Mouse (Mus musculus): Measurements from ENCODE around the gene 2300009A05Rik.

2300009A05Rik gene

DNA sequence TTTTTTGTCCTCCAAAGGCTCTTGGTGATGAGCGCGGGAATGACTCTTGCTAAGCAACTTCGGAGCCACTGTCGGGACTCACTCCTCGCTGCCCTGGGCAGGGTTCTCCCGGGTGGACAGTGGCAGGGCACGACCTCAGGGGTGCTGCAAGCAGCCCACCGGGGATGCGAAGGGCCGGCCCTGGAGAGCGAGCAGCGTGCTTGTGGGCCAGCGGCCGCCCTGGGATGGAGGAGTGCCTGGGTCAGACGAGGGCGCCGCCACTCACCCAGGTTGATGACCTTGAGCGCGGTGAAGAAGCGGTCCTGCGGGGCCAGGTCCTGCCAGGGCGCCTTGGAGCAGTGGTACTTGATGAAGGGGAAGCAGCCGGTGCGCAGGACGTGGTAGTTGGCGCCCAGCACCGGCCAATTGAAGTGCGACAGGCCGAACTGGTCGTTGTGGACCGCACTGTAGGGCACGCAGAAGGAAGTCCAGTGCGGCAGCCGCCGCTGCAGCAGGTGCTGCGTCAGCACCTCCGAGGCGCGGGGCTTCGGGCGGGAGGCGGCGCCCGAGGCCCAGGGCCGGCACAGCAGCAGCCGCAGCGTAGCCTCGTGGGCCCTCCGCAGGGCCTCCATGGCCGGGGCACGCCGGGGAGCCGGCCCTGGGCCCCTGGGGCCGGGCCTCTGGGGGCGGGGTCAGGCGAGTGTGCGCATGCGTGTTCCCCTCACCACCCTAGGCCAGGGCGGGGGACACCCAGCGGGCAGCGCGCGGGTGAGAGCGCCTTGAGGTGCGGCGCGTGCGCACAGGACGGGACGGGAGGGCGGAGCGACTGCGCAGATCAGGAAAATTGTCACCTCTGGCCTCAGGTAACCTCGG lies at the start of gene 2300009A05Rik:
2300009A05Rik (minus strand) TSS at position 636 of the 852 bp plus-strand sequence.
- DNase-seq = peak; percentile 93 to 94

DNA sequence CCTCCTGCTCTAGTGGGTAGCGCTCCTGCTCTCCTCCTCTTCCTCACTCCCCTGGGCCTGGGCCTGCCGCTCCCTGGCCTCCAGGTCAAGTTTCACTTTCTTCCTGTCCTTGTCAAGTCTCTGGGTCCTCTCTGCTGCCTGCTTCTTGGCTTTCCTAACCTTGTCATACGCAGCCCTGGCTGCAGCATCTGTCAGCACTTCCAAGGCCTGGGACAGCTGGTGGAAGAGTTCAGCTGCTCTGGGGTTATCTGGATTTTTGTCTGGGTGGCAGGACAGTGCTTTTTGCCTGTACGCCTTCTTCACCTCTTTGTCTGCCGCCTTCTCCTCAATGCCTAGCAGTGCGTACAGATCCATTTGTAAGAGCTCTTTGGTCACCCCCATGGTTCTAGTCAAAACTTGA lies 44.6 kb upstream of the 2300009A05Rik start:
- DNase-seq = no peak

DNA sequence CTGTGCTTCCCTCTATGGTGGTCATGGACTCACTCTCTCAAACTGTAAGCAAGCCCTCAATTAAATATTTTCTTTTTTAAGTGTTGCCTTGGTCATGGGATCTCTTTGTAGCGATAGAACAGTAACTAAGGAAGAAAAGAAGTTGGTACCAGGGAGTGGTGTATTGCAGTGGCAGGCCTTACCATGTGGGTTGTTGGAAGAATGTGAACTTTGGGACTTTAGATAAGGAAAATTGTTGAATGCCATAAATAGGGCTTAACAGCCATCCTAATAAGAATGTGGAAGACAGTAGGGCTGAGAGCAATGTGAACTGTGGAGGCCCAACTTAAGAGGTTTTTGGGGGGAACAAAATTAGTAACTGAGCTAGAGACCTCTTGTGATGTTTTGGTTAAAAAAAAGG lies 31.6 kb upstream of the 2300009A05Rik start:
- DNase-seq = no peak

DNA sequence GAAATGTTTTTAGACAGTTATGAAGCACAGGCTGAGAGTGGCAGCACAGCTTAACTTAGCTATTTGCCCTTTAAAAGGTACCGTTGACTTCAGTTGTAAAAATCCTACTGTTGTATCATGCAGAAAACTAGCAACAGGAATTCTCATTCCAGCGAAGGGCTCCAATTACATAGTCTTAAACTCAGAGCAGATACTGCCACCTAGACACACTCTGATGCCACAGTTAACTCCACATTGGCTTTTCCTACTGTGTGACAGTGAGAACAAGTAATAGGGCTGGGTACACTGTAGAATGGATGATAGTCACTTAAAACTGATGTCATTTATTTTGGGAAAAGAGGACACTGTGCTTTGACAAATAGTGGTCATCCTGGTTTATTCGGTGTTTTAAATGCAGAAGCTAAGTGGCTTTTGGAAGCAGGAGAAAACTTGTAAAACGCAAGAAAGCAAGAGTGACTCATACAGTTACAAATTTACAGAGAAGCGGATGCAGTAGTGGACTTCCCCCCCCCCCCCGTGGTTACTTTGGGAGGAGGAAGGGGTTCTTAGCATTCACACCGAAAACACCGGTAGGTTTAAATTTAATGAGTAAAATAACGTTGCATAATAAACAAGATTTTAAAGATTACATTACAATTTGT lies 22.2 kb upstream of the 2300009A05Rik start:
- DNase-seq = no peak

DNA sequence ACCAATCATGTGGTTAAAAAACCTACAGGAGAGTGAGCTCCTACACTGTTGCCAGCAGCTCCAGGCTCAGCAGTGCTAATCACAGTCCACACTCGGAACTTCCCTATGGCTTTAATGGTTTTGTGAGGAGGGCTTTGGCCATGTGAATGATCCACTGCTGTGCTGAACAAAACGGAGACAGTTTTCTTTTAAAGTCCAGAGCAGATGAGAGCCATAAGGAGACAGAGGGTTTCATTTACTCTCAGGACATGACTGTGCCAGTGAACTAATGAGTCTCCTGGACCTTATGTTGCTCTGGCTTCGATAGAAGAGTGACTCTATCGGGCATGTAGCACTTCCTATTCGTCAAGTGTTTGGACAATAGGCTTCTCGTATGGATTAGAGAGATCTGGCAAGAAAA lies 21.4 kb upstream of the 2300009A05Rik start:
- DNase-seq = no peak

DNA sequence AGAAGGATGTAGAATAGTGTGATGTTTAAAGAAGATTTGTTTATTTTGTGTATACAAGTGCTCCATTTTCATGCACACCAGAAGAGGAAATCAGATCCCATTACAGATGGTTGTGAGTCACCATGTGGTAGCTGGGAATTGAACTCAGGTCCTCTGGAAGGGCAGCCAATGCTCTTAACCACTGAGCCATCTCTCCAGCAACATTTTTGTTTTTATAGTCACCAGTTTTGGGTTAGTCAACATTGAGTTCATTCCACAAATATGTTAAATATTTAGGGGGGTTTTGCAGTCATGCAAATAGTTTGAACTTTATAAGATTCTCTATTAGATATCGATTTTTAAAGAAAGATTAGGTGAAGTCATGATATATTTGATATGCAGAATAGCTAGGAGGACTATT lies 1.1 kb upstream of the 2300009A05Rik start:
- no peak for DNase-seq

DNA sequence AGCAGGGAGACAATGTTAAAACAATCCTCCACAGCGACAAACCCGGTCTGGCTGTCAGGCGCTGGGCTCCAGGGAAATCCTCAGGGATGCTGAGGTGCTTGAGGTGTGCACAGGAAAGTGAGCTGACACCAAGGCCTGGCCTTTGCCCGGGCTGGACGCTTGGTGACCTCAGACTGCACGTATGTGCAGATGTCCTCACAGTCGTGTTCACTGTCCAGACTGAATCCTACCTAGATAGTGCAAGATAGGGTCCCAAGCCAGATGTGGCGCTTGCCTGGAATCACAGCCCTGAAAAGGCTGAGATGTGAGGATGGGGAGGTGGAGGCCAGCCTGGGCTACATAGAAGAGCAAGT lies 393 bp upstream of the 2300009A05Rik start:
- DNase-seq = no peak

DNA sequence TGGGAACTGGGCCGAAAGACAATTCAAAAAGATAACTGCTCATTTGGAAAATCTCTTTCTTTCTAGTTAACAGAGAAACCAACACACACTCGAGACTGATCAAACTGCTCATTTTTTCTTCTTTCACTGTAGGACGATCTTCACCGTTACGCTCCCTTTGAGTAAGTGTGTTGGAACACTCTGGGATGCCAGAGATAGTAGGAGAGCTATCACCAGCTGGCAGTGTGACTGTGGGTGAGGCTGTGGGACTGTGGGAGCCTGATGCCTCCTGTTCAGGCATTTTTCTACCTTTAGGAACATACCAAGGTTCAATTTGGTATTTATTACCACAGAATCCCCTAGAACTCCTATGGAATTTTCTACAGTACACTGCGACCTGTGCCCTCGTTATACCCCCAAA lies 3.4 kb downstream of the 2300009A05Rik start:
- no peak for DNase-seq

DNA sequence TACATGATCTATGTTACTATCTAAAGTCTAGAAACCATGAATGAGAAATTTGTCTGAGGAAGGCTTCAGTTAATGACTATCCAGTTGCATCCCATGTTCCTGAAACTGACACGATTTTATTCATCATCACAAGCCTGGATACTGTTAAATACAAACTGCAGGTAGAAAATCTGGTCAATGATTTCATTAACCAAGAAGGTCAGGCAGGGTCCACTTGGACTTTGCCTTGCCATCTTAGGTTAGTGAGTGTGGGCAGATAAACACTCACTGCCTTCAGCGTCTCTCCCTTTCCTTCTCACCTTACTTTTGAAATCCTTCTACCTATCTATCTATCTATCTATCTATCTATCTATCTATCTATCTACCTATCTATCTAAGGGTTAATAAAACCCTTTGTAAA lies 7.7 kb downstream of the 2300009A05Rik start:
- DNase-seq = no peak

DNA sequence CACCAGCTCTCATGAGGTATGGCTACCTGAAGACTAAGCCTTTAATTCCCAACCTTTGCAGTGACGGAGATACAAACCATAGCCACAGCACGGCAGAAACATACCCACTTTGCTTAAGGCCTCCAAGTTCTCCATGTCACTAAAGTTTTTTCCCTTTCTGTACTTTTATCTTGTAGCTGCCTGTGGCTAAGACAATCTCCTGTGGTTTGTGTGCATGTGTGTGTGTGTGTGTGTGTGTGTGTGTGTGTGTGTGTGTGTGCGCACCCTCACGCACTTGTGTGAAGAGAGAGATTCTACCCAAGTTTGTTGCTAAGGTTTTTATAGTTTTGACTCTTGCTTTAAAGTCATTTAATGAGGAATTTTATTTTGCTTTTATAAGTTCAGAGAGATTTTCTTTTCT lies 16.3 kb downstream of the 2300009A05Rik start:
- no peak for DNase-seq

DNA sequence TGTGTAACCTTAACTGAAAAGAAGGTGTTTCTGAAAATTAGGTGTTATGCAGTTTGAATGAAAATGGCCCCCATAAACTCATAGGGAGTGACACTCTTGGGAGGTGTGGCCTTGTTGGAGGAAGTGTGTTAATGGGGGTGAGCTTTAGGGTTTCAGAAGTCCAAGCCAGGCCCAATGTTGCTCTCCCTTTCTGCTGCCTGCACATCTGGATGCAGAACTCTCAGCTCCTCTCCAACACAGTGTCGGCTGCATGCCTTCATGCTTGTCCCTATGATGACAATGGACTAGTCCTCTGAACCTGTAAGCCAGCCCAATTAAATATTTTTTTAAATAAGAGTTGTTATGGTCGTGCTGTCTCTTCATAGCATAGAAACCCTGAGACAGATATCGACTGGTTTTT lies 18.7 kb downstream of the 2300009A05Rik start:
- no peak for DNase-seq

DNA sequence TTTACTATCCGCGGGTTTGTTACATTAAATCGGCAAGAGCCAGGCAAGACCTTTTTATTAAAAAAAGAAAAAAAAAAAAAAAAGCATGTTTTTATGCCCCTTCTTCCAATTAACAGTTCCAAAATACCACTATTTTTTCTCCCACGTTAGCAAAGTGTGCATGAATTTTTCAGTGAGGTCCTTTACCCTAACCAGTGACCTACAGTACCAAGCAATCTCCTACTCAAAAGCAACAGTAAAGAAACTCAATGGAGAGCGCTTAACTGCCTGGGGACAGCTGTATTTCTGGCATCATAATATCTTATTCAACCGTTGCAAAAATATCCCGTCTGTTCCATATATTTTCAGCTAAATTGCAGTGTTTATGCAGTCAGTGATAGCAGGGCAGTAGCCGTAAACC lies 20.9 kb downstream of the 2300009A05Rik start:
- DNase-seq = no peak

DNA sequence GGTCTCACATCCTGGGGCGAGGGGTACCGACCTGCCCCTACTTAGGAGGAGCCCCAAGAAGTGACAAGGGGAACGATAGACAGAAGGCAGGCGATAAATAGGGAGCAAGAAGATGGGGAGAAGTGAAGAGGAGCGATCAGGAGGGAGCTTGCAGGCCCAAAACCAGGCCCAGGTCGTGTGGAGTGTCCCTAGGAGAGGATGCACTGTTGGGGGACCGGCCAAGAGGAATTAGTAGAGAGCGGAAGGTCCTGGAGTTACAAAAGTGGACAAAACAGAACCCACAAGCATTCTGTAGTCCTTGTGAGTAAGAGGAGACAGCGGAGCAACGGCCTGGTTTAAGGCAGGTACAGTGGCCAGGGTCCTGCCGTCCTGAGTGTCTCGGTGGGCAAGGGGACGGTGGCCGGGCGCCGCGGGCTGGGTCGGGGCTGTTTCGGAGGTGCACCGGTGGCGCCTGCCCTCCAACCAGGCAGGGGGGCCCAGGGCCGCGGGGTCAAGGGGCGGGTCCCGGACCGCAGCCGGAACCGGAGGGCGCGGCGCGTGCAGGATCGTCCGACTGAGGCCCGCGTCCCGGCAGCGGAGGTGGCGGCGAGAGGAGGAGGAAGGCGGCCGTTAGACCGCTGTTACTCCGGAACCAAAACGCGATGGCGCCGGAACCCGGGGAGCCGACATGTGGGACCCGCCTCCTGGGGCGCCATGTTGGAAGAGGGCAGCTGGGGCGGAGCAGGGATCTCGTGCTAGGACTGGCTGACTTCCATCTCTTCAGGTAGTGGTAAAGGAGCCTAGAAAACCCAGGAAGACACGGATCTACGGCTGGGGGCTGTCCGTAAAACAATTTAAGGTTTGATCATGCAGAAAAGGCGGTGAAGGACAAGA lies 21.5 kb downstream of the 2300009A05Rik start, which contains the start of gene Map2k5:
Map2k5 (minus strand) TSS at position 633 of the 873 bp plus-strand sequence.
- peak; percentile 87 to 88 for DNase-seq

DNA sequence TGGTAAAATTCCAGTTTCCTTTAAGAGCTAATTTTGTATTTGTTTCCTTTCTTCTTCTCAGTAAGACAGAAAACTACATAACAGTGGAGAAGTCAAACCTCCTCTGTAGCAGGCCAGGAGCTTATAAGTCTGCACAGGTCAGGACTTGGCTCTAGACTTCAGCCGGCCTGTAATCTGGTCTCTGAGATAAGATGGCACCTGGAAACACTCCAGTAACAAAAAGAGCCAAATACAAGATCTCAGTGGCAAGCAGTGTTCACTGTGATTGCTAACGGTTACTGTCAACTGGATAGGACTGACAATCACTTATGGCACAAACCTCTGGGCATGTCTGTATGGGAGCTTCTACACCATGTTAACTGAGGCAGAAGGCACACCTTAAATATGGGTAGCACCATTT lies 25.7 kb downstream of the 2300009A05Rik start:
- no peak for DNase-seq

DNA sequence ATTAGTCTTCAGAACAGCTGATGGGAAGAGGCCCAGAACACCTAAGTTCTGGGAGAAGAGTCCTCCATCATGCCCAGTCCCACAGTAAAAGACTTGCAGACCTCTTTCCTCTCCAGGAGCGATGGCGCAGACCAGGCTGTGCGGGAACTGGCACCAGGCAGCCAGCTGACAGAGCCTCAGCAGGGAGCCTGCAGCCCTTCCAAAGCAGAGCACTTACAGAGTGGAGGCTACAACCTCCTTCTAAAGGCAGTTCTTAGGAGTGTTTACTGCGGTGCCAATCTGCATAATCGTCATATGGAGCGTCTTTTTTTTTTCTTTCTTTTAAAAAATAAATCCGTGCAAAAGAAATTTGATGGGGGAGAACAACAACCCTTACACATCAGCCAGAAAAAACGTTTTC lies 26.5 kb downstream of the 2300009A05Rik start:
- DNase-seq = no peak

DNA sequence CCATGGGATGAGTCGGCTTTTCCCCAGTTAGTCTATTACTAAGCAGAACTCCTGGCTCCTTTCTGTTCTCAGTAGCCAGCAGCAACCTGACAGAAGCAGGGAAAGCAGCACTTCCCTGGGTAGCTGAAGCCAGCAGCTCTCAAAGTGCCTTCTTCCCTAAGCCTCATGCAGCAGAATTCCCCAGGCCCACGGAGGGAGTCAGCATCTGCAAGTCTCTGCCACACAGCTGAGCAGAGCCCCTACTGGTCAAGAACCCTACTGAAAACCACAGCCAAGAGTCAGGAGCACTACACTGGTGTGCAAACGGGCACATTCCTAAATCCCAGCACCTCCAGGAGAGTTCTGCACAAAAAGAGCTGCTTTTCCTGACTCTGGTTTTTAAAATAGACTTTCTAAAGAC lies 38.6 kb downstream of the 2300009A05Rik start:
- no peak for DNase-seq

DNA sequence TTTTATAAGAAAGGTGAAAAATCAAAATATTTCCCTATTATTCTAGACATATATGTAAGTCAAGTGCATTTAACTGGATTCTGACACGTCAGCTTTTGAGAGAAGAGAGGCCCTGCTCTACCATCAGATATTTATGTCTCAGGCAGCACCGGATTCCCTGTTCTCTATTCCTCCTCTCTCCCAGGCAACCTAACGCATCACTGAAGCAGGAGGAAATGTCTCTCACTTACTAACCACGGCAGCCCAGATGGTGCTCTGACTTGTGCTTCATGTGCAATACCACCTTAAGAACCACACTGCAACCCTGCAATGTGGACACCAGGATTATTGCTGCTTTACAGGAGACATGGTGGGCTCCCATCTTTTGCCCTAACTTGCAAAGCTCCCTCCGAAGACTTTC lies 40.0 kb downstream of the 2300009A05Rik start:
- no peak for DNase-seq

DNA sequence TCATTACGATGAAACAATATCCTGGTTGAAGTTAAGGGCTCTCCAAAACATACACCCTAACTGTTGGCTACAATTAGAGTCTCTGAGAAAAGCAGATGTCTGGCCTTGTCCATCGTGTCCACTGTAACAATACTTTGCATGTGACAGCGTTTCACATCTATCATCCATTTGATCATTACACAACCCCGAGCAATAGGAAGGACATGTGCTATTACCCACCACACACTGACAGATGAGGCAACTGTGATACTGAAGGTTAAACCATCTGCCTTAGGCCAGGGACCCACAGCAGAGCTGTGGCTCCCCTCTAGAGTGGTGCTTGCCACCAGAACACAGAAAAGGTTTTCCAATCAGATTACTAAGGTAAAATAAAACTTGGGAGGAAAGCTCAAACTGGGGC lies 42.3 kb downstream of the 2300009A05Rik start:
- DNase-seq = no peak

DNA sequence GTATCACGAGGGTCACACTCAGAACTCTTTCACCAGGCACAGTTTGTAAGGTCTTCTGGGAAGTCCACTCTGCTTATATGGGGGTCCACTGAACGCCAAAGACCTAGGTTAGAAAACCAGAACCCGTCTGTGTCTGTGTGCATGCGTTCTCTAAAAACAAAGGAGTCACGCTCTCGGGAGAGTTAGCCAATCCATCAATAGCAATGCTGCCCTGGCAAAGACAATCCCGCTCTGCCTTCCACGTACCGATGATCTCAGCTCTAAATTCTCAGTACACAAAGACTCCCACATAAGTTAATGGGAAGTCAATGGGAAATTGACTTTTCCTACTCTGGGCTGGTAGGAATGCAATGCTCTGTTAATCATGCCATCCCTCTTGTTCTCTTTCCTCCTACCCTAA lies 42.8 kb downstream of the 2300009A05Rik start:
- no peak for DNase-seq

DNA sequence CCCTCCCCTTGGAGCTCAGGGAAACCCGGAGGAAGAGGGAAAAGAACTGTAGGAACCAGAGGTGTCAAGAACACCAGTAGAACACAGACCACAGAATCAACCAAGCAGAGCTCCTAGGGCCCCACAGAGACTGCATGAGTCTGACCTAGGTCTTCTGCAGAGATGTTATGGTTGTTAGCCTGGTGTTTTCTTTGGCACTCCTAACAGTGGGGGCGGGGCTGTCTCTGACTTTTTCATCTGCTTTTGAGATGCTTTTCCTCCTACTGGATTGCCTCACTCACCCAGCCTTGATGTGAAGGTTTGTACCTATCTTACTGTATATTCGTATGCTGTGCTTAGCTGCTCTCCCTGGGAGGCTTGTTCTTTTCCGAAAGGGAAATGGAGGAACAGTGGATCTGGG lies 44.9 kb downstream of the 2300009A05Rik start:
- no peak for DNase-seq

DNA sequence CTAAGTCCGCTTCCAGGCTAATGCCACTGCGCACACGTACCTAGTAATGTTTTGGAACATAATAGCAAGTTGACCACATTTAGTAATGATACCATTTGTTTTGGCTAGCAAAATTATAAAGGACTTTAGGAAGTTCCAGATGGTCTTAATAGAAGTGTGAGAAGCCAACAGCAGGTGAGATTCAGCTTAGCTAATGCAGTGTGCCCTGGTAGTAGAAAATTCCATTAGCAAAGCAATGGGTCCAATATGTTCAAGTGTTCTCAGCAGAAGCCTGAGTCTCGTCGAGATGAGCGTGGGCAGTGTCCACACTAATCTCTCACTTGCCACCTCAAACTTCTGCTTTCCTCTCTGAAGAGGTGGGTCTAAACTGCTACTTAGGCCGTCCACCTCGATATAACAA lies 49.0 kb downstream of the 2300009A05Rik start:
- DNase-seq = no peak

DNA sequence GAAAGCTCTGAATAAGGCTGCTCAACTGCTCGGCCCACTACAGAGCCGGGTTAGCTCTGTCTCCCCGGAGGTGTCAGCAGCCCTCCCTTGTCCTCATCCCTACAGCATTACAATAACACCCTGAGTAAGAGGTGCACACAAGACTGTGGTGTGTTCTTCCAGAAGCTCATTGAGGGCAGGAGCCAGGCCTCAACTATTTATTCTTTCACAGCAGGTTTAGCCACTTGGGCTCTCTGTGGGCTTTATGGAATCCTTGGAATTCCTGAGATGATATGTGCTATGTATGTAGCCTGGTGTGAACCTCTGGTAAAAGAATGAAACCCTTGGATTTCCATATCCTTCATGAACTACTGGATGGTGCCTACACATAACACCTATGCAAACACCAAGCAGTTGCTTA lies 49.8 kb downstream of the 2300009A05Rik start:
- DNase-seq = no peak

DNA sequence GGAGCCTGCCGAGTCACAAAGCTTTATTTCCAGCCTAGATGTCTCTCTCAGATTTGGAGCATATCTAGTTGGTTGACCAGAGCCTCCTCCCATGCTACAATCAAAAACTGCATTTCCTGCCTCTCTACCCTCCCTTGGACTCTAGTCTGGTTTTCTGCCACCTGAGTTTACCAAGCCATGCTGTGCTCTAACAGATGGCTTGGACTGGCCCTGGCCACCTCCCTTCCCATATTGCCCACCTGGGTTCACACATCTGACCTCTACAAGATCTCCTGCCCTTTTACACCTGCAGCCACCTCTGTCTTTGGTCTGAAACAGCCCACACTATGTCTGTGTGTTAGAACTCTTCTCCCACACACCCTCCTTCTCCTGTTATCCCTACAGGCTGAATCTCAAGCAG lies 50.9 kb downstream of the 2300009A05Rik start:
- no peak for DNase-seq

DNA sequence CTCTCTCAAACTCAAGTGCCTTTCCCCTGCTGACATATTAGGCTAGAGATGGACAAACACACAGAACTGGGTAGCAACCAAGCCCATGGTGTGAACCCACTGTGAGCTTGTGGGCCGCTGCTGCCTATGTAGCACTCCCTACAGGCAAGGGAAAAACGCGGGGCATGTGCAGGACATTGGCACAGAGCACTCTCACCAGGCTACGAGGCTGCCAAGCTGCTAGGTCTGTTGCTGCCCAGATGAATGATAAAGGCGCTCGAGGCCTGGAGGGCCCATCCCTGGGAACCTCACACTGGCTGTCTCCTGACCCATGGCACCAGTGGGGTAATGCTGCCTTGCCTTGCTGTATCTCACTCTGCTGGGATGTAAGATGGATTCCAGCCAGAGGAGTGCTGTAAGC lies 53.0 kb downstream of the 2300009A05Rik start:
- no peak for DNase-seq

Measured in thymus, adult 18-20 months (tissue).